Comparison of ENCODE assay signal across 36 mouse cellular contexts in the genomic region with DNA sequence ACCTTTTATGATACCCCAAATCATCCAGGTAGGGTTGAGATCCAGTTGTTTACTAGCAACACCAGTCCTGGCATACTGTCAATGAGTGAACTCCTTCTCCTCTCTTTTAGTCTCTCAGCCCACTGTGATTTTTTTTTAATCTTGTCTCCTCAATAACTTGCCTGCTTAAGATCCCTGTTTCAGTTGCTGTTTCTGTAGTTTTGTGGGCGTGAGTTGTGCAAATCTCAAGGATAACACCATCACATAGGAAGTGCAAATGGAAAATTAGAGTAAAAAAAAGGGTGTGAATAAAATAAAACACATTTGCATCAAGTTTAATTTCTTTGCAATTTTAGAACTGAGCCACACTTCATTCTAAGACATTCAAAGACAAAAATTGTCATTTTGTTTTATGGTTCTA.
"Had no signal": no experiment of that assay in that cellular context is flagged by ENCODE, and none has a peak within 500 bp of the region (broad histone marks: within the 10 kb centered on the region; RNA-seq: fewer than 3 reads in every experiment).

No protein-coding gene starts in this region.

- H3K4me2 ChIP-seq: heart, embryonic 11.5 days; heart, embryonic 12.5 days; heart, embryonic 13.5 days; heart, embryonic 15.5 days; hindbrain, embryonic 12.5 days; hindbrain, embryonic 13.5 days; hindbrain, embryonic 14.5 days; hindbrain, embryonic 15.5 days; intestine, embryonic 15.5 days; kidney, embryonic 15.5 days had no signal

- ATAC-seq: hindbrain, embryonic 16.5 days; hindbrain, postnatal 0 days; inflammation-experienced regulatory T-cells, adult 6 months; intestine, embryonic 15.5 days; intestine, embryonic 16.5 days; intestine, postnatal 0 days had no signal

- H3K4me3 ChIP-seq: heart, embryonic 10.5 days; heart, embryonic 12.5 days; heart, embryonic 13.5 days; heart, embryonic 15.5 days; hindbrain, embryonic 10.5 days; hindbrain, embryonic 12.5 days; hindbrain, embryonic 13.5 days; hindbrain, embryonic 15.5 days; intestine, embryonic 15.5 days; kidney, embryonic 15.5 days; layer of hippocampus, adult 2 months; left cerebral cortex, adult 2 months had no signal

- DNase-seq: heart, postnatal 10 days; heart, postnatal 14 days; heart, postnatal 36 days; heart, postnatal 4 days; kidney, adult 11 months; kidney, adult 18-20 months; kidney, adult 2 months; kidney, adult 8-10 months; kidney, adult 9 months; kidney, postnatal 10 days; kidney, postnatal 14 days; kidney, postnatal 25 days; kidney, postnatal 36 days; kidney, postnatal 4 days; layer of hippocampus, adult 9-11 months; layer of hippocampus, postnatal 36 days had no signal

- H3K9ac ChIP-seq: heart, embryonic 12.5 days; heart, embryonic 13.5 days; heart, embryonic 15.5 days; hindbrain, embryonic 12.5 days; hindbrain, embryonic 13.5 days; hindbrain, embryonic 14.5 days; hindbrain, embryonic 15.5 days; intestine, embryonic 15.5 days; kidney, embryonic 15.5 days had no signal

- H3K36me3 ChIP-seq: heart, embryonic 10.5 days; heart, embryonic 12.5 days; heart, embryonic 13.5 days; heart, embryonic 15.5 days; hindbrain, embryonic 10.5 days; hindbrain, embryonic 12.5 days; hindbrain, embryonic 13.5 days; hindbrain, embryonic 15.5 days; intestine, embryonic 15.5 days; kidney, embryonic 15.5 days had no signal

- H3K4me1 ChIP-seq: heart, embryonic 10.5 days; heart, embryonic 12.5 days; heart, embryonic 13.5 days; heart, embryonic 15.5 days; hindbrain, embryonic 10.5 days; hindbrain, embryonic 12.5 days; hindbrain, embryonic 13.5 days; hindbrain, embryonic 15.5 days; intestine, embryonic 15.5 days; kidney, embryonic 15.5 days had no signal

- H3K27ac ChIP-seq: heart, embryonic 10.5 days; heart, embryonic 13.5 days; heart, embryonic 15.5 days; hindbrain, embryonic 10.5 days; hindbrain, embryonic 12.5 days; hindbrain, embryonic 13.5 days; hindbrain, embryonic 14.5 days; hindbrain, embryonic 15.5 days; hindbrain, postnatal 0 days; intestine, embryonic 15.5 days; kidney, embryonic 15.5 days; kidney, postnatal 0 days; layer of hippocampus, adult 2 months; left cerebral cortex, adult 2 months had no signal

- H3K27me3 ChIP-seq: heart, embryonic 12.5 days; heart, embryonic 13.5 days; heart, embryonic 15.5 days; hindbrain, embryonic 12.5 days; hindbrain, embryonic 13.5 days; hindbrain, embryonic 15.5 days; intestine, embryonic 15.5 days; kidney, embryonic 15.5 days had no signal

- H3K9me3 ChIP-seq: heart, embryonic 10.5 days; heart, embryonic 12.5 days; heart, embryonic 13.5 days; heart, embryonic 15.5 days; hindbrain, embryonic 10.5 days; hindbrain, embryonic 12.5 days; hindbrain, embryonic 13.5 days; hindbrain, embryonic 15.5 days; intestine, embryonic 15.5 days; kidney, embryonic 15.5 days had no signal
